Mouse (Mus musculus) left cerebral cortex, adult 11 months (tissue): Measurements from ENCODE around the gene Zmiz1.
A peak's percentile ranks its signal among the peaks of the same experiment; 100 is the strongest.

Experiments
- DNase-seq: peaks from one replicate; pipeline ENCODE4 v3.0.0; 2022; ENCODE audit warnings: low spot score

Gene Zmiz1

DNA sequence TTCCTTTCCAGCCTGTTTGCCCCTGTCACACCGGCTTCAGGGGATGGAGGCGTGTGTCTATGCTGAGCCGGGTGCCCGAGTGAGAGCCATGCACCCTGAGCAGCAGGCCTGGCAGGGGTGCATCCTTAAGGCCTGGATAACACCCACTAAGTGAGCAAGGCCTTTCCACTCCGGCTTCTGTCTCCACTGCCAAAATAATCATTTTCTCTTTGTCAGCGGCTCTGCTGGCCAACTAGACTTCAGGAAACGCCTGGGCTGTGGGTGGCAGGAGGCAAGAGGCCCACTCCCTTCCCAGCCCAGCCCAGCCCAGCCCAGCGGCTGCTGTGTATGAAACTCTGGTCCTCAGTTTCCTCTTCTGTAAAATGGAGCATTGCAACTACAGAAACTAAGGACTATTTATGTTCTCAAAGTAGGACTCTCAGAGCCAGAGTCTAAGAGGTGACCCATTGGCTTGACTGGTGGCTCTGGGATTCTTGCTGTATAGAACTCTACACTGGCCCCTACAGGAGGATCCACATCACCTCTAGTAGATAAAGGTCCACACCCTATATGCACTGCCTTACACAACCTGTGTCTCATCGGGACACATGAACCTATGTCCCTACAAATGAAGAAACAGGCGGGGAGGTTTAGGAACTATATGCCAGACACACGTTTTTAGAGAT, 76.1 kb downstream of the Zmiz1 start:
- no peak for DNase-seq

DNA sequence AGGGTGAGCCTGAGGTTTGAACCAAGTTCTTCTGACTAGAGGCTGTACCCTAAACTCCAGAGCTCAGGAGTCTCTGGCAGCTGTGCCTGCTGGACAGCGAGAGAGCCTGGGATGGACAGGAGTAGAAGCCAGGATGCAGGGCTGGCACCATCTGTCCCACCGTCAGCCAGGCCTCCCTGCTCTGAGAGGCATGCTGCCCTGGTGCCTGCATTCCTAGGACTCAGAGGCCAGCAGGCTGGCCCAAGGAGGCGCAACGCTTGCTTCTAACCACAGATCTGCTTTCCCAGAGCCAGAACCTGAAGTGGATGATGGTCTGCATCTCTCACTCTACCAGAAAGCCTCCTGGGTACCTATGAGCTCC, 76.6 kb downstream of the Zmiz1 start:
- no peak for DNase-seq

DNA sequence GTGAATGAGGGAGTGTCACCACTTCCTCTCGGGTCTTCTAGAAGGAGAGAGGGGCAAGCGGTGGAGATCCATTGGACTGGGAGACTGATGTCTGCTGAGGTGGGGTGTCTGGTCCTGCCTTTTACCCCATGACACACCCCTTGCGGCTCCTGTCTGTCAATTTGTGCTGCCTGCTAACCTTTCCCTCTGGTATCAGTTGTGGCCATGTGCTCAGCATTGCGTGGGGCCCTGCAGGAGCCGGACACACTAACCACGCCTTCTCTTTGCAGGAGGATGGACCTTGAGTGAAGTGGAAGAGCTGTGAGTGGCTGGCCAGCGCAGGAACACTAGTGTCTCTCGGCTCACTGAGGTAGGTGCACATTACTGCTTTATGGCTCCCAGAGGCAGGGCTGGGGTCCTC, 77.5 kb downstream of the Zmiz1 start:
- DNase-seq, result no peak

DNA sequence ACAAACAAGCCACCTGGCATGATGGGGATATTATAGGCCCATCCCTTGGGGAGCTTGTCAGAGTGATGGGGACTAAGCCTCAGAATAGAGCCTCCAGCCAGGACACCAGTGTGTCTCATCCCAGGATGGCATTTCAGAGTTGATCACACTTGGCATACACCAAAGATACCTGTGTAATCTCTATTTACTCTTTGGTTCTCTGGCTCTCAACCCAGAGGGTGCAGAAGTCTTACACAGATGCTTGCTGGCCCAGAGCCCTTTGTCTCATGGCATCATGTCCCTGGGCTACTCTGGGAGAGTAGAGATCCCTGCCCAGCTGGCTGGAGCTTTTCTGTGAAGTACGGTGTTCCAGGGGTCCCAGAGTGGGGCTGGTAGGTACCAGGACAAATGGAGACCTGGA, 78.4 kb downstream of the Zmiz1 start:
- no peak for DNase-seq

DNA sequence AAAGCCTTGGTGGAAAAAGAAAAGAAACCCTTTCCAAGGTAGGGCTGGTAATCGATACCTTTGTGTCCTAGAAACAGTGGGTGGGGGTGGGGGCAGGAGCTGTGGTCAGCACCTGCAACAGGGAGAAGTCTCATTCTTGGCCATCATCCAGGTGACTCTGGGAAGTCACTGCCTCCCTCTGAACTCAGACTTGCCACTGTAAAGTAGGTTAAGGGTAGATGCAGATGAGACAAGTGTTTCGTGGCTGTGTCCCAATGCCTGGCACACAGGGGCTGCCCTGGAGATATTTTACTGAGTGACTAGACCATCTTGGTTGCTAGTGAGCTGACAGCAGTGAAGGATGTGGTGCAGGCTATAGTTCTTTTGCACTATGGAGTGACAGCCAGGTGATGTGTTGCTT, 79.5 kb downstream of the Zmiz1 start:
- no peak for DNase-seq

DNA sequence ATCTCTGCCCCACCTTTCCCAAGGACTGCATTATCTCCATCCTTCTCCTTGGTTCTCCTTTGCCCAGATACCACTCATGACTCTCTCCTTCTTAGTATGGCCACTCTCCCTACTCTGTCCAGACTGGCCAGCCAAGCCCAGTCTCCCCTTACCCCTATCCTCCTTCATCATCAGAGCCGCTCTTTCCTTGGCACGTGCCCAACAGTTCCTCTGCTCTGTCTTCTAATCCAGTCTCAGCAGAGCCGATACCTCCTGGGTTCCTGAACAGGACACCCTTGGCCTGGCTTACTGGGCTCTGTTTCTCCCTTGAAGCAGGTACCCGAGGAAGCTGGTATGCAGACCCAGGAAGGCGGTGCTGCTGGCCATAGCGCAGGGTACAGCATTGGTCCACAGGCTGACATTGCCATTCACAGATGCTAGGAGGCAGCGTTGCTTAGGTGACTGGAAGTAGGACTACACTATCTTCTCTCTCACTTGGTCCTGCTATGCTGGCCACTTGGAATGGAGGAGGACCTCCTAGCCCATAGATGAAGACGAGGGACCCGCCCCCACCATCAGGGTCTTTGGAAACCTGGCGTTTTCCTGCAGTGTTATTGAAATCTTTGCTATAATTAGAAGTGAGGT, 80.6 kb downstream of the Zmiz1 start:
- no peak for DNase-seq

DNA sequence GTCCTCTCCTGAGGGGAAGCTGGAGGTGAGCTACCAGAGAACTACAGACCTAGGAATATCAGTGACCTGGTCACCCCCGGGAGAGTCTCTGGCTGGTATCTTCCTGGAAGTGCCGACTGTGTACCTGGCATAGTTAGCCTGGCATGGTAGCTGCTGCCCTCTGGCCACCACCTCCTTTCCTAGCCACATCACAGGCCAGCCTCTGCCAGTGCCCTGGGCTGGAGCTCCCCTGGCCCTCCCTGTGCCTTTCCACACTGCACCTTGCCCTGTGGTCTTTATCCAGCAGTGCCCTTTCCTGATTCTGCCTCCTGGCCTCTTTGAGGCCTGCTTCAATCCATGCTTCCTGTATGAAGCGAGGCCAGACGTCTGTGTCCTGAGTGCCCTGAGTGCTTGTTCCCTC, 81.2 kb downstream of the Zmiz1 start:
- DNase-seq, result no peak

DNA sequence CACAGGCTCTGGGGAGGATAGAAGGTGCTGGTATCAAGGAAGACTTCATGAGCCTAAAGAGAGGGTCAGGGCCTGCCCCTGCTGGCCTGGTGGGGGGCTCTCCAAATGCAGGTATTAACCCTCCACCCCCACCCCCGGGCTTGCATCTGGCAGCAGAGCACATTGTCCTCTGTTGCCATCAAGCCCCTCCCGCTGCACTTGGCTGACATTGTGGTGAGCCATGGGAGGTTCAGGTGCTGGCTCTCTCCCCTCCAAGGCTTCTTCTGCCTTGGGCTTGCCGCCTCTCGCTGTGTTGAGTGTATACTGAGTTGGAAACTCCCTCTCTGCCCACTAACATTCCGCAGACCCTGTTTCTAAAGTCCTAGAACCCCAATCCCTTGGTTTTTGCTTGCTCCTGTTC, 82.2 kb downstream of the Zmiz1 start:
- DNase-seq, result no peak

DNA sequence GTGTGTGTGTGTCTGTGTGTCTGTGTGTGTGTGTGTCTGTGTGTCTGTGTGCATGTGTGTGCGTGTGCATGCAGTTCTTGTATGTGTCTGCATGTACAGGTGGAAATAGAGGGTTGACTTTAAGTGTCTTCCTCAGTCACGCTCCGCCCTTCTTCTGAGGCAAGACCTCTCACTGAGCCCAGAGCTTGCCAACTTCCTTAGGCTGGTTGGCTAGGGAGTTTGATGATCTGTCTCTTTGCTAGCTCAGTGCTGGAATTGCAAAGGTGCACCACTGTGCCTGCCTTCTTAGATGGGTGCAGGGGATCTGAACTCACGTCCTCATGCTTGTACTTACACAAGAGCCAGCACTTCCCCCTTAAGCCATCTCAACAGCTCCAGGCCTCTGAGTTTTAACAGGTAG, 84.1 kb downstream of the Zmiz1 start:
- DNase-seq, result no peak

DNA sequence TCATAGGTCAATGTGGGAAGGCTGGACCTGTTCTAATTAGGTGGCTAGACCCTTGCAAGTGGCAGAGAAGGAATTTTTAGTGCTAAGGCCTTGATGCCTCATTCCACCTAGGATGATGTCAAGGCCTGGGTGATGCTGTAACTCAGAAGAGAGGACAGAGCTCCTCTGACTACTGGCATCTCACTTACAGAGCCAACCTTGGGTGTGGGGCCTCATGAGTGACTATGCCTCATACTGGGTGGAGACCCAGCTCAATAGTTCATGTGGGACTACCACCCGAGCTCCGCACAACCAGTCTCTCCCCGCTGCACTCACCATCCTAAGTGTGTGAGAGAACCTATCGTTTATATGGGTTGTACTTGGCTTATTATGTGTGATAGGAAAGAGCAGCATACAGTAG, 84.9 kb downstream of the Zmiz1 start:
- DNase-seq, result no peak

DNA sequence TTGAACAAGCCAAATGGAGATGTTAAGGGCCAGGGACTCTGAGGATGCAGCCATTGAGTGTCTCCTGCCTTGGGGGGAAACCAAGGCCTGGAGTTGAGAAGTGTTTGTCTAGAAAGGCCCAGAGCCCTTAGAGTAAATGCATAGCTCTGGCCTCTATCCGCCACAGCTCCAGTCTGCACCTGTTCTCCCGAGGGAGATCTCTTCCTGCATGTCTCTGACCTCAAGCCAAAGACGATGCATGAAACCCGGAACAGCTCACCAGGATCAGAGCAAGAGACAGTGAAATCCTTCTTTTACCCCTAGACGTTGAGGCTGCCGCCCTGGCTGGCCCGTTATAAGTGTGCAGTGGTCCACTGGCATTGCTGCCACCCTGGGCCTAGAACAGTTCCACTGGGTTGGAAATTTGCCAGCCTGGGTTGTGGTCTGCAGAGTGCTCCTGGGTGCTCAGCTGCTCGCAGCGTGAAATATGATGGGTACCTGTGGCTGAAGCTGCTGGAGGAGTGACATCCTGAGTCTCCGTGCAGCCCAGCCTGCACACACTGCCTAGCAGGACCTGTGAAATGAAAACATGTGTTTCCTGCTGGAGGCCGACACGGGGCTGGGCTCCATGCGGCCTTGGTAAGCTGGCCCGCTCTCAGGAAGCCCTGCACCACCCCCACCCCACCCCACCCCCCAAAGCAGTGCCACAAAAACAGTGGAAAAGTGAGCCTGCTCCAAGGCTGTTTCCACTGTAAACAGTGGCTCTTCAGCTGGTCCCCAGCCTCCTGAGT, 88.1 kb downstream of the Zmiz1 start:
- DNase-seq, result no peak

DNA sequence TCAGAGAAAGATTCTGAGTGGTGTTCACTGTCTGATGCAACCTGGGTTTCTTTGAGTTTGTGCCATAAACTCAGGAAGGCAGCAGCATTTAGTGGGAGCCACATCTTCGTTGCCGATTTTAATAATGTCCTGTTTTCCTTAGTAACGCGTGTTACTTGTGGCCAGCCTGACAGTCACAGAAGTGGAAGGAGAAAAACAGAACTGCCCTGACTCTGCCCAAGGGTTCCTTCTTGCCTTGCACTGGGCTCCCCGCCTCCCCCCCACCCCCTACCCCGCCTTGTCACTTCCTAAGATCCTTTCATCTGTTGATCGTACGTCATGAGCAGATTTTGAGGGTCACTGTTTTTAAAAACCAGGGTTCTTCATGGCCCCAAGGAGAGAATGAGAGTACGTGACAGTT, 88.9 kb downstream of the Zmiz1 start:
- no peak for DNase-seq

DNA sequence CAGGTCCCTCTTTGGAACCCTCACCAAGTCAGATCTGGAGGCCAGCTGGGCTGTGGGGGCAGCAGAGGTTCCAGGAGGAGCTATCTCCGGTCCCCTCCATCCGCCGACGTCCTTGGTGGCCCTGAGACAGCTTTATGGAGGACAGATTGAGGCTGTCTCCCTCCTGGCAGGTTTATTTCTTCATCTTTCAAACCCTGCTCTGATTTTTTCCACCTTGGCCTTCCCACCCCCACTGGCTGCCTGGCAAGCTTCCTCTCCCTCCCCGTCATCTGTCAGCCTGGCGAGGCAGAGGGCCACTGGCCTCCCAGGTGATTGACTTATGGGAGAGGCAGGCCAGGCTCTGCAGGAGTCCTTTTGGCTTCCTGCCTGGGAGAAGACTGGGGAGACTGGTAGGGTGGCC, 89.7 kb downstream of the Zmiz1 start:
- no peak for DNase-seq

DNA sequence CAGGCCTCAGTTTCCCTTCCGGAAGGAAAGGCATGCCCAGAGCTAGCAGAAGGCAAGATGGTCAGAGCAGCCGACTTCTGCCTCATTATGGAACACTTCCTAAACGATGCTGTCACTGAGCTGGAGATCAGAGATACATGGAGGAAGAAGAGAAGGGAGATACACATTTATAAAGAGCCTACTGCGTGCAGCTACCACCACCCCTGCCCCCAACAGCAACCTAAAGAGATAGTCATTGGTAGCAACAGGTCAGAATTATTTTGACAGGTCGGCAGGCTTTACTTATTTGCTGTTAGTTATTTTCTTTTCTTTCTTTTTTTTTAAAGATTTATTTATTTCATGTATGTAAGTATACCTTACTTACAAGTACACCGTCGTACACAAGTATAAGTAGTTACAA, 90.1 kb downstream of the Zmiz1 start:
- no peak for DNase-seq

DNA sequence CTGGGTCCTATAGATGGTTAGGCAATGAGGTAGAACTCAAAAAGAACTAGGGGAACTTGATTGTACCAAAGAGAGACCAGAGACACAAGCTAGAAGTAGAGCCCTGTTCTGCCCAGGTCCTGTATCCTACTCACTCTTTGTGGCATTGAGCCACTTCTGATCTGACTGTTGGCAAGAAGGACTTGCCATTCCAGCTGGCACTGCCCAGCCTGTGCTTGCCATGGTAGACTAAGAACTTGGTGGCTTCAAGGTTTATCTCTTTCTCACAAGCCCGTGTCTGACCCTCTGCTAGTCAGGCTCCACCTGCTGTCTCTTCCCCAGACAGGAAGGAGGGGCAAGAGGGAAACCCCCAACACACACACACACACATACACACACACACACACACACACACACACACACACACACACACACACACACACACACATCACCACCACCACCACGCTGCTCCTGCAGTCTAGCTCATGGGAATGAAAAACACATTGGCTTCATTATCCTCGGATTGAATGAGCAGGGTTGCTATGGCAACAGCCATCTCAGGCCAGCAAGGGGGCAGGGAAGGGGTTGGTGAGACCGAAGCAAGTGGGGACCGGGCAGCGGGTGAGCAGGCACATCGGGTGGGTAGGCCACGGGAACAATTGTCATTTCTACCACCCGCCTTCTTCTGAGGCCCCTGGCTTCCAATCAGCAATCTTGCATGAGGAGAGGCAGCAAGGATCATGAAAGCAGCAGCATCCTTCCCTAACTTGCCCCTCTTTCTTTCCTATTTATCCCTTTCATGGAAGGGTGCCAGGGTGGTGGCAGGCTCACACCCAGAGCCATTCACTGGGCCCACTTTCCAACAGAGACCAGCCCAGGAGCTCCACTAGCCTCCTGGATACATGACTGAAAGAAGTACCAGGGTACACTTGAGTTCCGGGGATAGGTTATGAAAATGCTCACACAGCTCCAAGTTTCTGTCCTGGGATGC, 91.2 kb downstream of the Zmiz1 start:
- peak; percentile 56 for DNase-seq

DNA sequence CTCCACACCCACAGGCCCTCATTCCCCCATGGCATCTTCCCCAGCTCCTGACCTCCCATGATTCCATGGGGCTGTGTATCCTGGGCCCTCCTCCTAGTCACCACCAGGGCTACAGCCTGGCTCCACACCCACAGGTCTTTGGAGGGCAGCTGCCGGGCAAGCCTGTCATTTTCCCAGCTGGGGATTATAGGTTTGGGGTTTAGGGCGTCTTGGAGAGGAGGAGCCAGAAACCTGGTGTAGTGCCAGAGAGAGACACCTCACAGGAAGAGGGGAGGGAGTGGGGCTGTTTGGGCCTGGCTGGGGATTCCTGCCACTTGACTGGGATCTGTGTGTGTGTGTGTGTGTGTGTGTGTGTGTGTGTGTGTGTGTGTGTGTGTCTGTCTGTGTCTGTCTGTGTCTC, 92.7 kb downstream of the Zmiz1 start:
- no peak for DNase-seq

DNA sequence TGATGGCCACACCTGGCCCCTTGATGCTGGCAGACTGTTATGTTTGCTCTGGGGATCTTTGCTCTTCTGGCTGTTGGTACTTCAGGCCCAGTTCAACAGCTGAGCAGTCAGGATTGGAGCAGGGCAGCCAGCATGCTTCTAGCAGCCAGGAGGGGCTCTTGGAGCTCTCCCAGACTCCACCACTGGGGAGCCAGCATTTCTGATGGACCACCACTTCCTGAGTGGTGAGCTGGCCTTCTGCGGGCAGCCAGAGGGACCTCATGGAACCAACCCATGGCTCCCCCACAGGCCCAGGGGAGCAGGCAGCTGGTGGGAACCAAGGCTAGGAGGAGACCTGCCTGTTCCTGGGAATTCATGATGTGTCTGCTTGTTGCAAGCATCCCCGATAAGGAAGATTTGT, 94.4 kb downstream of the Zmiz1 start:
- DNase-seq, result no peak

DNA sequence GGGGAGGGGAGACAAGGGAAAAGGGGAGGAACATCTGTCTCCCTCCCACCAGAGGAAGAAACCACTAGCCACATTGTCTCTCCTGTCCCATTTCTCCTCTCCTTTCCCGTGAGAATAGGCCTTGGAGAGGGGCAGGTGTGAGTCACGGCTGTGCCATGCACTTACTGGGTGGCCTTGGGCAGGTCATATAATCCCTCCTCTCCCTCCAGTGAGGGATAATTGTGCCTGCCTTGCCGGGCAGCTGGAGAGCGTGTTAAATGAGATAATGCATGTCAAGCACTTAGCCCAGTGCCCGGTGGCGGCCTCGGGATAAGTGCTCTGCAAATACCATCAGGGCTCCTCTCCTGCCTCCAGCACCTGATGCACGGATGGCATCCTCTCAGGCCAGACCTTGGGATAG, 95.8 kb downstream of the Zmiz1 start:
- no peak for DNase-seq

DNA sequence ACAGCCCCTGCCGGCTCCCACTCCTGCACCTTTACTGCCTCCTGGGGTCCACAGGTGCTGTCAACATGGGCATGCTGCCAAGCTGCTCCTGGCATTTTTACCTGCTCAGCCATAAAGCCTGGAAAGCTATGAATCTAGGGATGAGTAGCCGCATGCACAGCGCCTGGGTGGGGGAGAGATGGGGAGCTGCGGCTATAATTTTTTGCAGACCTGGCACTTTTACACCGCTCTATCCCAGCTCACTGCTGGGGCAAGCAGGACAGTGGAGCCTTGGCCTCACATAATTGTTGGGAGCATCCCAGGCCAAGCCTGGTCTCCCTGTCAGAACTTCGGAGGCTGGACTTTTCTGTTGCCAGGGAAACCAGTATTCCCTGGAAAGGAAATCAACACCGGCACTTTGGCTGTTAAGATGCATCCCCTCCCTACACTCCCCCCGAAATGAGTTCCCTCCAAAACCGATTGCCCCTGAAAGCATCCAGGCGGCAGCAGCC, 96.4 kb downstream of the Zmiz1 start:
- DNase-seq, result no peak

DNA sequence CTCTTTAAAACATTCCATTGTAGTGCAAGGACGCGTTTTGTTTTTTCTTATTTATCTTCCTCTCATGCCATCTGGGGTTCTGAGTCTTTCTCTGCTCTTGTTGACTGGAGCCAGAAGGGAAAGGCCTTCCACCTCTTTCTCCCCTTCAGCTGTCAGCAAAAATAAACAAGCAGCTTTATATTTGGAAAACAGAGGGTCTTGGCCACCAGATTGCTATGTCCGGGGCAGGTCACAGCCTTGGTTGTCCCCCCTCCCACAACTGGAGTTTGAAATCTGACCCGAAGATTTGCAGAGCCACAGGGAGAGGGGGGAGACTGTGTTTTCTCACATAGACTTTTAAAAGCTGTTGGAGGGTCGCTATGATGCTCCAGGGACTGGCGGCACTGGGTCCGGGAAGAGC, 96.9 kb downstream of the Zmiz1 start:
- no peak for DNase-seq

DNA sequence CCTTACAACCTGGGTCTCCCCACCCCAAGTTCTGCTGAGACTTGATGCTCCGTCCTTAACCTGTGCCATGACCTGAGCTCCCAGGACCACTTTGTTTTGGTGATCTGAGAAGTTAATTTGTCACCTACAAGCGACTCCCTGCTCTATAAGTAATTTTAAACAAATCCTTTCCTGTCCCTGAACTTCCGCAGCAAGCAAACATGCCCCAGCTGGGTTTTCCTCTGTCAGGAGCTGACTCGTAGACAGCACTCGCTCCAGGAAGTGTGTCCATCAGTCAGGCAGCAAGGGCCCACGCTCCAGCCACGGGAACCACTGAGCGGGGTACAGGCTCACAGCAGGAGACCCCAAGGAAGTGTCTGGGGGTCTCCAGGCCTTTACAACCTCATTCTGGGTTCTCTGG, 98.0 kb downstream of the Zmiz1 start:
- no peak for DNase-seq

DNA sequence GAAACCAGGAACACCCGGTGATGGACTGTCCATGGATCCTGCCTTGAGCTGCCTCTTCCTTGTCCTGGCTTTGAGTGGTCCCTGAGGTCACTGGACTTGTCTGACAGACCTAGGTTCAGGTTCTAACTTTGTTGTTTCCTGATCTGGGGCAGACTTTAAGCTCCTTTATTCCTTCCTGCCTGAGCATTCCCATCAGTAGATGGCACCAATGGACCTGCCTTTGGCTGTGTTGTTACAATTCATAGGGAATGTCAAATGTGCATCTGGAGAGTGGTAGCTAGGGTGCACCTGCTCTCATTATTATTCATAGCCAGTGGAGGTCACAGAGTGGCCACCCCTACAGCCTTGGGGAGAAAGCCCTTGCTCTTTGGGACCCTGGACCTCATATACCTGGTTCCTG, 99.5 kb downstream of the Zmiz1 start:
- no peak for DNase-seq
